Comparison of ENCODE assay signal across 9 mouse cellular contexts in genomic region chr3:82902757-82903612, GRCm38 (mm10). TPM values are rescaled to one million over a fixed set of nuclear protein-coding genes. Genes with fewer than 3 reads are reported as not detected.
DNase-seq lines count a peak whose midpoint lies in the region; ATAC-seq lines count a peak whose summit lies in the region.
"Had no signal": no experiment of that assay in that cellular context is flagged by ENCODE, and none has a peak within 500 bp of the region (broad histone marks: within the 10 kb centered on the region; RNA-seq: fewer than 3 reads in every experiment).

No protein-coding gene starts in this region.

- peak overlapping the region; percentile 44 for H3K4me3 ChIP-seq in embryonic facial prominence, embryonic 14.5 days (ENCODE audit: low read depth, low read length)
- peak overlapping the region; percentile 41 for H3K4me3 ChIP-seq in neural tube, embryonic 11.5 days (ENCODE audit: low read depth, low read length)

- H3K9me3 ChIP-seq in embryonic facial prominence, embryonic 14.5 days (ENCODE audit: control insufficient read depth, low read length), result no peaks in the 10 kb centered on the region
- H3K9me3 ChIP-seq in neural tube, embryonic 11.5 days (ENCODE audit: control insufficient read depth, low read length), result no peaks in the 10 kb centered on the region

- 20% methylated on average over 20 of the region's 20 CpGs for WGBS in embryonic facial prominence, embryonic 14.5 days
- WGBS in large intestine, adult 2 months, result 10% methylated on average over 20 of the region's 20 CpGs
- WGBS in neural tube, embryonic 11.5 days, result 19% methylated on average over 20 of the region's 20 CpGs

- no peak overlapping the region; the same call in 1 of the 2 replicates for H3K9ac ChIP-seq in embryonic facial prominence, embryonic 14.5 days (ENCODE audit: low read depth, low read length)
- H3K9ac ChIP-seq in neural tube, embryonic 11.5 days (ENCODE audit: low read length), result no peak overlapping the region

- H3K4me2 ChIP-seq in embryonic facial prominence, embryonic 14.5 days (ENCODE audit: low read depth, low read length), result peak overlapping the region; percentile 77
- peak overlapping the region; percentile 92 for H3K4me2 ChIP-seq in neural tube, embryonic 11.5 days (ENCODE audit: low read depth)

- no peak for ATAC-seq in embryonic facial prominence, embryonic 14.5 days (ENCODE audit: low read depth)
- ATAC-seq in neural tube, embryonic 11.5 days (ENCODE audit: insufficient read depth, low FRiP score, low TSS enrichment), result no peak

- no peak overlapping the region for H3K27ac ChIP-seq in embryonic facial prominence, embryonic 14.5 days (replicated peaks; ENCODE audit: low read depth, low read length)
- H3K27ac ChIP-seq in neural tube, embryonic 11.5 days (ENCODE audit: low read depth, low read length), result no peak overlapping the region

- no peaks in the 10 kb centered on the region for H3K36me3 ChIP-seq in embryonic facial prominence, embryonic 14.5 days (ENCODE audit: control insufficient read depth, insufficient read depth, low read length)
- no peaks in the 10 kb centered on the region for H3K36me3 ChIP-seq in neural tube, embryonic 11.5 days (ENCODE audit: control insufficient read depth, insufficient read depth, low read length)

- peaks cover 38% of the 10 kb centered on the region for H3K27me3 ChIP-seq in embryonic facial prominence, embryonic 14.5 days (replicated peaks; ENCODE audit: control insufficient read depth, insufficient read depth, low read length)
- H3K27me3 ChIP-seq in neural tube, embryonic 11.5 days (ENCODE audit: control insufficient read depth, insufficient read depth, low read length), result peaks cover 21% of the 10 kb centered on the region

- H3K4me1 ChIP-seq in embryonic facial prominence, embryonic 14.5 days (ENCODE audit: control insufficient read depth, insufficient read depth, low read length), result peaks cover 4% of the 10 kb centered on the region
- no peaks in the 10 kb centered on the region for H3K4me1 ChIP-seq in neural tube, embryonic 11.5 days (ENCODE audit: control insufficient read depth, insufficient read depth, low read length)

- peak; percentile 2 for DNase-seq in kidney, adult 11 months
- no peak for DNase-seq in kidney, adult 8-10 months
- no peak for DNase-seq in embryonic facial prominence, embryonic 14.5 days (ENCODE audit: low spot score)
- DNase-seq in large intestine, adult 2 months (ENCODE audit: low read depth, low spot score), result peak; percentile 46
- DNase-seq in neural tube, embryonic 11.5 days (ENCODE audit: low spot score), result no peak
- no peak for DNase-seq in left cerebral cortex, adult 11 months (ENCODE audit: low spot score)
- DNase-seq in frontal cortex, postnatal 36 days (ENCODE audit: low spot score in 2 of 2), result no peak
- DNase-seq in cerebellum, adult 11-12 months, result no peak
- DNase-seq: thymus, postnatal 36 days had no signal

RNA-seq across cellular contexts. Expression of gene Lrat, which starts 0.8 kb away (rescaled TPM):
- 0.17 and 0.36 TPM in 2 replicates for polyA plus RNA-seq in embryonic facial prominence, embryonic 14.5 days (2014; fragmentation: Nextera tagmentation; extraction: Ambion mirVana)
- 2.8 and 5.0 TPM in 2 replicates for polyA plus RNA-seq in large intestine, adult 2 months (2012; rRNA removed)
- 0.04 and 0.07 TPM in 2 replicates for polyA plus RNA-seq in neural tube, embryonic 11.5 days (2014; fragmentation: Nextera tagmentation; extraction: Ambion mirVana)

RNA-seq across cellular contexts. Expression of gene Rbm46, which starts 26.7 kb away (rescaled TPM):
- polyA plus RNA-seq in embryonic facial prominence, embryonic 14.5 days (2014; fragmentation: Nextera tagmentation; extraction: Ambion mirVana), result 5.5 and 6.0 TPM in 2 replicates
- 0.07 and 0.15 TPM in 2 replicates for polyA plus RNA-seq in large intestine, adult 2 months (2012; rRNA removed)
- polyA plus RNA-seq in neural tube, embryonic 11.5 days (2014; fragmentation: Nextera tagmentation; extraction: Ambion mirVana), result 2.1 and 2.3 TPM in 2 replicates

Comparison
In these comparisons a context has a peak if more than half of its experiments do, and no peak if none do; other contexts are left out.
1. DNase-seq: peak in kidney, adult 11 months (single experiment) and large intestine, adult 2 months (single experiment); none in kidney, adult 8-10 months (0 of 2), embryonic facial prominence, embryonic 14.5 days (single experiment), neural tube, embryonic 11.5 days (single experiment), left cerebral cortex, adult 11 months (single experiment), frontal cortex, postnatal 36 days (0 of 2) and cerebellum, adult 11-12 months (single experiment).